8 mouse cellular contexts compared by ENCODE assay signal in genomic region chr2:60382346-60382745, GRCm38 (mm10). TPM values are rescaled to one million over a fixed set of nuclear protein-coding genes. Genes with fewer than 3 reads are reported as not detected.
DNase-seq lines count a peak whose midpoint lies in the region; ATAC-seq and TF ChIP-seq lines count a peak whose summit lies in the region.

No protein-coding gene starts in this region.

- peak overlapping the region; percentile 98 for H3K4me2 ChIP-seq in intestine, postnatal 0 days (replicated peaks; ENCODE audit: low read depth)
- H3K4me2 ChIP-seq in neural tube, embryonic 13.5 days: peak overlapping the region; percentile 90

- DNase-seq in left cerebral cortex, adult 2 months (ENCODE audit: extremely low spot score in 1 of 2, low spot score in 2 of 2): no peak
- DNase-seq in left cerebral cortex, adult 11 months (ENCODE audit: low spot score): no peak
- DNase-seq in kidney, adult 9 months: no peak
- no peak for DNase-seq in kidney, adult 8-10 months

- no peaks in the 10 kb centered on the region for H3K4me1 ChIP-seq in brown adipose tissue, adult 24 weeks (ENCODE audit: control insufficient read depth, insufficient read depth, insufficient read length, low read length)
- peaks cover 8% of the 10 kb centered on the region; the same call in 1 of the 2 replicates for H3K4me1 ChIP-seq in intestine, postnatal 0 days (replicated peaks; ENCODE audit: control insufficient read depth, insufficient read depth, low read length)
- peaks cover 12% of the 10 kb centered on the region for H3K4me1 ChIP-seq in neural tube, embryonic 13.5 days (replicated peaks)

- H3K9me3 ChIP-seq in intestine, postnatal 0 days (ENCODE audit: control insufficient read depth): no peaks in the 10 kb centered on the region
- no peaks in the 10 kb centered on the region for H3K9me3 ChIP-seq in neural tube, embryonic 13.5 days

- H3K9ac ChIP-seq in intestine, postnatal 0 days (ENCODE audit: low read depth, low read length): peak overlapping the region; percentile 58; the same call in 1 of the 2 replicates
- no peak overlapping the region for H3K9ac ChIP-seq in neural tube, embryonic 13.5 days

- 52% methylated on average over 3 of the region's 3 CpGs for WGBS in intestine, postnatal 0 days
- 67% methylated on average over 3 of the region's 3 CpGs for WGBS in neural tube, embryonic 13.5 days

- intact Hi-C loops in left cerebral cortex, adult 2 months (cut with DNase I): no loop called here

- no peaks in the 10 kb centered on the region for H3K27me3 ChIP-seq in intestine, postnatal 0 days (replicated peaks; ENCODE audit: control insufficient read depth, insufficient read depth, low read length)
- H3K27me3 ChIP-seq in neural tube, embryonic 13.5 days: peaks cover 22% of the 10 kb centered on the region

- H3K4me3 ChIP-seq in left cerebral cortex, adult 2 months: peak overlapping the region; percentile 52; the same call in 1 of the 2 replicates
- H3K4me3 ChIP-seq in brown adipose tissue, adult 24 weeks (ENCODE audit: insufficient read depth, low read depth, low read length): peak overlapping the region; percentile 62; the same call in 1 of the 2 replicates
- H3K4me3 ChIP-seq in intestine, postnatal 0 days (ENCODE audit: low read depth, low read length): peak overlapping the region; percentile 56
- peak overlapping the region; percentile 60 for H3K4me3 ChIP-seq in neural tube, embryonic 13.5 days

- H3K36me3 ChIP-seq in intestine, postnatal 0 days (ENCODE audit: control insufficient read depth, insufficient read depth): no peaks in the 10 kb centered on the region
- no peaks in the 10 kb centered on the region for H3K36me3 ChIP-seq in neural tube, embryonic 13.5 days

- no peak for TF ChIP-seq CTCF in left cerebral cortex, adult 2 months (IDR thresholded peaks at IDR 0.05)
- TF ChIP-seq CTCF in intestine, postnatal 0 days (IDR thresholded peaks at IDR 0.05; ENCODE audit: low read depth): no peak

- H3K27ac ChIP-seq in left cerebral cortex, adult 2 months: no peak overlapping the region
- H3K27ac ChIP-seq in brown adipose tissue, adult 24 weeks (replicated peaks; ENCODE audit: low read depth, low read length): no peak overlapping the region
- H3K27ac ChIP-seq in intestine, postnatal 0 days (ENCODE audit: low read depth, low read length): 0 out of 2 replicates have a peak overlapping the region, but pooled peaks have one; percentile 35
- no peak overlapping the region for H3K27ac ChIP-seq in neural tube, embryonic 13.5 days (replicated peaks)

- peak; percentile 31; the same call in 1 of the 2 replicates for ATAC-seq in intestine, postnatal 0 days
- no peak for ATAC-seq in neural tube, embryonic 13.5 days (ENCODE audit: low read depth)
- no peak for ATAC-seq in frontal cortex, adult (ENCODE audit: low TSS enrichment)

RNA-seq across cellular contexts. Expression of gene Ly75, which starts 0.8 kb away (rescaled TPM):
- under 1 TPM; 0.68 to 0.91 TPM for total RNA-seq in left cerebral cortex, adult 2 months (2021)
- polyA plus RNA-seq in brown adipose tissue, adult 24 weeks (2012; ENCODE audit: insufficient read depth, insufficient read length, missing spikeins): not detected in 2 replicates
- 2.2 and 2.9 TPM in 2 replicates for polyA plus RNA-seq in intestine, postnatal 0 days (2015; fragmentation: Nextera tagmentation; extraction: Ambion mirVana)
- polyA plus RNA-seq in neural tube, embryonic 13.5 days (2015; fragmentation: Nextera tagmentation; extraction: Ambion mirVana): 0.81 and 0.96 TPM in 2 replicates
